Mouse (Mus musculus): ENCODE data around the gene Runx3.
"Not testable (repeated sequence)": the region's sequence is repeated elsewhere in the genome, so short reads cannot be mapped to it uniquely, and the experiment has no call there.

Gene Runx3

DNA sequence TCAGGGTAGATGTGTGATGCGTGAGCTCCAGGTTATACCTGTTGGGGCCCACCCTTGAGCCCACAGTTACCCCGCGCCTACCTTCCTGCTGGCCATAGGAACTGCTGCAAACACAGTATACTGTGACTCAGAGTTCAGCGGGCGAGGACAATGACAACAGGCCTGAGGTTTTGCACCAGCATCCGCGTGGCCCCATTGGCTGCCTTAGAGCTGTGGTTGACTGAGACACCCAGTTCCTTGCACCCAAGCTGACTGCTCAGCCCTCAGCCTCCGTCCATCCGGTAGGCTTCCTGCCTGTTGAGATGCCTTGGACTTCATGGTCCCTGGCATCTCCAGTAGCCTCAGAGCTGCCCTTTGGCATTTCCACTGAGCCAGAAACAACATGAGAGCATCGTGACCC lies 48.6 kb downstream of the Runx3 start:
- no peak for DNase-seq (ENCODE audit: low read depth, low spot score)

DNA sequence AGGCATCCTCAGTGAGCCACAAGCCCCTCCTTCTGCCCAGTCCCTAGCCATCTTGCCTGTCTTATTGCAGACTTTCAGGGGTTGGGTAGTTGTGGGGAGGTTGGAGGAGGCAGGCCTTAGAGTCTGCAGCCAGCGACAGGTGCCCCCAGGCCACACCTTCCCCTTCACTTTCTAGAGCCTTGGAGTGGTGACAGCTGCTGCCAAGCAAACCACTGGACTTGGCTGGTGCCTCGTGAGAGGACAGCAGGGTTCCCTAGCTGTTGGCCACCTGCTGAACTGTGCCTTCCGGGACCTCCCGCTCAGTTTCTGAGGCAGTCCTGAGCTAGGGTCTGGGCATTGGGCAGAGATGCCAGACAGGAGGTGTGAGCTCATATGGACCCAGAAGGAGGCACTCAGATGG lies 49.0 kb downstream of the Runx3 start:
- DNase-seq (ENCODE audit: low read depth, low spot score) = no peak

DNA sequence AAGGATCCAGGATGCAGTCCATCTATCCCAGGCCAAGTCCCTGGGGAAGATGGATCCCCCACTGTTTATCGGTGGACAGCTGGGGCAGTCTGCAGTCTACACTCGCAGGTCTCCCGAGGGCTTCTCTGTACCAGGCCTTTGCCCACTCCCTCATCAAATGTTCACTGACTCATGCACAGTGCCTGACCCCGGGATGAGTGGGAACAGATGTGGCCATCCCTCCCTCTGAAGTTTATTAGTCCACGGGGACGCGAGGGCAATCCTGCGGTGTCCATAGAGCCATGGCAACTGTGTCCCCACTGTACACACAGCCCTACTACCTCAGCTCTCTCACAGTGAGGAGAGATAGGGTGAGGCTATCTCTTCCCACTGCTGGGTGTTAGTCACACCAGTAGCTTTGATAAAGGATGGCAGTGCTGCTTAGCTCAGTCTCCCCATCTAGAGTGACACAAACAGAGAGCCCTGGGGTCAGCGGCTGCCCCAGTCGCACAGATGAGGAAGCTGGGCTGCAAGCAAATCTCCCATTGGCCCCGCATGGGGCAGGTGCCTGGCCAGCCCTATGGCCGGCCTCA lies 50.9 kb downstream of the Runx3 start:
- DNase-seq (ENCODE audit: low read depth, low spot score) = no peak

DNA sequence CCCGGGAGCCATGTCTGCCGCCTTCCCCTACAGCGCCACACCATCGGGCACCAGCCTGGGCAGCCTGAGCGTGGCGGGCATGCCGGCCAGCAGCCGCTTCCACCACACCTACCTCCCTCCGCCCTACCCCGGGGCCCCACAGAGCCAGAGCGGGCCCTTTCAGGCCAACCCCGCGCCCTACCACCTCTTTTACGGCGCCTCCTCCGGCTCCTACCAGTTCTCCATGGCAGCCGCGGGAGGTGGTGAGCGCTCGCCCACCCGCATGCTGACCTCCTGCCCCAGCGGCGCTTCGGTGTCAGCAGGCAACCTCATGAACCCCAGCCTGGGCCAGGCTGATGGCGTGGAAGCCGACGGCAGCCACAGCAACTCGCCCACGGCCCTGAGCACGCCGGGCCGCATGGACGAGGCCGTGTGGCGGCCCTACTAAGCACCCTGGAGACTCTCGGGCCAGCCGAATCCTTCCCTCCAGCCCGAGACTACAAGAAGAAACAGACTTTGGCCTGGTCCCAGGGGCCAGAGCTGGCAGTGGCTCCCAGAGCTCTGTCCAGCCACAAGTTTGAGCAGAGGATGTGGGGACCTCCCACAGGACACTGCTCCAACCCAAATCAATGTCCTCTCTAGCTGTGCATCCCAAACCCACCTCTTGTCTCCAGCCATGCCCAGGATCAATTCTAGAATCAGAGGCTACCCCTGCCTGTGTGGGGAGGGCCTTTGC lies 55.1 kb downstream of the Runx3 start:
- no peak for DNase-seq (ENCODE audit: low read depth, low spot score)

DNA sequence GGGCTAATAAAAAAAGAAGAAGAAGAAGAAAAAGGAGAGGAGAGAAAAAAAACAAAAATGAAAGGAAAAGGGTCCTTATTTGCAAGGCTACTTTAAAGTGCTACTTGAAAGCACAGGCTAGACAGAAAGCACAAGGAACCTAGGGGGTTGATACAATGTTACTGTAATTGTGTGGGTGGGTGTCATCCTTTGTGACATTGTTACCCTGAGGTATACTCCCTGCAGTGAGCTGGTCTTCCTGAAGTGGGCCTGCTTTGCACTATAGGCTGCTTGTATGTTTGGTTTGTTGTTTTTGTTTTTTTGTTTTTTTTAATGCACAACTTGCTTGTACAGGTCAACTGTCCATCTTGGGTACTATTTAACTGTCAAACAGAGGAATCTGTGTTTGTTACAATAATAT lies 57.1 kb downstream of the Runx3 start:
- DNase-seq (ENCODE audit: low read depth, low spot score) = no peak

DNA sequence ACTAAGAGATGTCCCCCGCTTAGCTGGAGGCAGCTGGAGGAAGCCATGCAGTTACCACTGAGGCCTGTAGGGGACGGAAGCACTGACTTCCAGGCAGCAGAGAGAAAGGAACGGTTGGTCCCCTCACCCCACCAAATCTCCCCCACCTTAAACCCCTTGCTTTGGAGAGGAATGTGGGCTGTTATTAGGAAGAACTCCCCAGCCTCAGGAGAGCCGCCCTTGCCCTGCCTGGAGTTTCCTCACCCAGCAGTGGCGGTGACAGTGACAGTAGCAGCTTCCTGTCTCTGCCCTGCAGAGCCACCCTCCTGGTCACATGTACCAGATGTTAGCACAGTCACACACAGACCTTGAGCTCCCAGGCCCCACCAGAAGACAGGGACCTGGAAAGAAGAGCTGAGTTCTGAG lies 58.6 kb downstream of the Runx3 start:
- peak; percentile 65 for DNase-seq (ENCODE audit: low read depth, low spot score)

DNA sequence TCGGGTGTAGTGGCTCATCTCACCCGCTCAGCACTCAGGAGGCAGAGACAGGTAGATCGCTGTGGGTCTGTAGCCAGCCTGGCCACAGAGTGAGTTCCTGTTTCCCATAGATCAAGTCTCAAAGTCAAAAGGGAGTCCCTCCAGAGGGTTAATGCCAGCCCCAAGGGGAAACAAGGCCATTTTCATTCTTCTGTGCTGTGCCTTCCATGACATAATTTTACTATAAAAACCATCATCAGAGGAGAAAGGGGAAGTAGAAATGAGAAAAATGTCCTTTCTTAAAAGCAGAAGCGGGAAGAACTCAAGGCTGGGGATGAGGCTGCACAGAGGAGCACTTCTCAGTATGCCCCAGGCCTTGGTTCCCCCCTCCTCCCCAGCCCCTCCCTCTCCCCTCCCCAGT lies 61.4 kb downstream of the Runx3 start:
- DNase-seq (ENCODE audit: low read depth, low spot score) = no peak

DNA sequence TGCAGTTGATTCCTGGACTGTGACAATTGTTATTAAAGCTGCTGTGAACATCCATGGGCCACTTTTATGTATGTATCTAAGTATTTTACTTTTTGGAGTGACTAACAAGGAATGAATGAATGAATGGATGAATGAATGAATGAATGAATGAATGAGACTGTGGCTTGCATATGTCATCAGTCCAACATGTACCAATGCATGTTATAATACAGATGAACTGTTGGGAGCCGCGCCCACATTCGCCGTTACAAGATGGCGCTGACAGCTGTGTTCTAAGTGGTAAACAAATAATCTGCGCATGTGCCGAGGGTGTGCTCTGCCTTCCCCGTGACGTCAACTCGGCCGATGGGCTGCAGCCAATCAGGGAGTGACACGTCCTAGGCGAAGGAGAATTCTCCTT lies 63.8 kb downstream of the Runx3 start:
- not testable (repeated sequence) for DNase-seq (ENCODE audit: low read depth, low spot score)

DNA sequence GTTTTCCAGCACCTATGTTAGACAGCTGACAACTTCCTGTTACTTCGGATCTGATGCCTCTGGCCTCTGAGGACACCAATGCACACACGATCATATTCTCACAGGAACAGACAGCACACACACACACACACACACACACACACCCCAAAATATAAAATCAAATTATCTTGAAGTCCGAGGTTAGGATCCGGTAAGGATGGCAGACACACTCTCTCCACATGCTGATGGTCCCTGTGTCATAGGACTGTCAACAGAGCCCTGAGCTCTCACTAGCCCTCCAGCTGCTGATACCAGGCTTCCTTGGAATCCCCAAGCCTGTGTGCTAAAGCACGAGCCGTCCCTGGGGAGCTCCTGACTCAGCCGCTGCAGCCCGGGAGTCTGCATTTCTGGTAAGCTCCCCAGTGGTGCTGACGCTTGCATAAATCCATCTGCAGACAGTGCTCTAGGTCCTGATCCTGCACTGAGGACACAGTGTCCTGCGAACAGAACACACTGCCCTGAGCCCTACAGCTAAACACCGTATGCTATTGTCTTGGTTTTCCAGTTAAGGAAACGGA lies 69.1 kb downstream of the Runx3 start:
- DNase-seq (ENCODE audit: low read depth, low spot score) = no peak

DNA sequence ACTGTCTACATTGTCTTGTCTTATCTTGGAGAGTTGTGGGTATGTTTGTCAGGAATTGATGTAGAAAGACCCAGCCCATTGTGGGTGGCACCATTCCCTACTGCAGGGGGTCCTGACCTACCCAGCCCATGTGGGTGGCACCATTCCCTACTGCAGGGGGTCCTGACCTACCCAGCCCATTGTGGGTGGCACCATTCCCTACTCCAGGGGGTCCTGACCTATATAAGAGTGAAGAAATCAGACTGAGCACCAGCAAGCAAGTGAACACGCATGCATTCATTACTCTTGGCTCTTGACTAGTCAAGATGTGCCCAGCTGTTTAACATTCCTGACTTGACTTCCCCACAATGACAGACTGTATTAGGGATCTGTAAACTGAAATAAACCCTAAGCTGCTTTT lies 69.9 kb downstream of the Runx3 start:
- DNase-seq (ENCODE audit: low read depth, low spot score) = no peak

DNA sequence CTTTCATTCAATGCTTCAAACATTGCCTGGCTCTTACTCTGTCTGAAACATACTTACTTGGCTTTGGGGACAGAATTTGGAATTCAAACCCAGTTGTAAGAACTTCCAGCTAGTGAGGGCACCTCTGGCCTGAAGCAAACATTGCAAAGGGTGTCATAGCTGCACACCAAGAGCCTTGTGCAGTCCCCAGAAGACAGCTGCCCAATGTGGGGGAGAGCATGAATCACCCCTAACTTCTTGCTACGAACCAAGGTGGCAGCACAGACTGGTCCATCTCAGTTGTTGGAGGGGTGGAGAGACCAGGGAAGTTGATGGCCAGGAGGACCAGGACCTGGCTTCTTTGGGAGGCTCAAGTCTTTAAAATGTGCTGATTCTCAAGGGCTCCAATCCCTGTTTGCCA lies 70.7 kb downstream of the Runx3 start:
- DNase-seq (ENCODE audit: low read depth, low spot score) = no peak

DNA sequence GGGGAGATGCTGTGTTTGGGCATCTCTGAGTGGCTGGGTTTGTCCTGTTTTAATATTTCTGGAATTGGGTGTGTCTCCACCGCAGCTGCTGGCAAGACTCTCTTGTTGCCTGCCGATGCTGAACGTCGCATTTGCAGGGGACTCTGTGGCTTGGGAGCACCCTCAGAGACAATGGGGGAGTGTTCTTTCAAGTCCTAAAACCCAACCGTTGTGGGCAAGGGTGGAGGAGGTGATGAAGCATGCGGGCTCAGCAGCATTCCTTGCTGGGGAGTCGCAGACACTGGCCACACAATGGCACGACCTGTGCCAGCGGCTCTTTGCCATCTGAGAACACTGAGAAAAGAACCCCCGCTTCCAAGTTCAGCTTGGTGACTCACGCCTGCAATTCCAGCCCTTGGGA lies 71.2 kb downstream of the Runx3 start:
- DNase-seq (ENCODE audit: low read depth, low spot score) = no peak

DNA sequence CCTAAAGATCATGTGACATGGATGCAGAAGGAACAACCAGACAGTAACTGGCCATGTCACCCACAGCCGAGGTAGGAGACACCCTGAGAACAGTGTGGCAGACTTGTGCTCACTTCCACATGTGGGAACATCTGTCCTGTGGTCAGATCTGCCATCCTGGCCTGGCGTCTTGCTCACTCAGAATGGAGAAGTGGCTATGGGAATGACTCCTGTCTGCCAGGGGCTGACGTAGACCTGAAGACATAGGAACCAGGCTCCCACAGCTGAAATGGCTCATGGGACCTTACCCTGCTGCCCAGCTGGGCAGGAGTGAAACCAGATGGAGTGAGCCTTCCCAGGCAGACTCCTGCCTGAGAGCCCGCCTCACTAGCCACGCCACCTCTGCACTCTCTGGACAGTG lies 72.4 kb downstream of the Runx3 start:
- no peak for DNase-seq (ENCODE audit: low read depth, low spot score)

DNA sequence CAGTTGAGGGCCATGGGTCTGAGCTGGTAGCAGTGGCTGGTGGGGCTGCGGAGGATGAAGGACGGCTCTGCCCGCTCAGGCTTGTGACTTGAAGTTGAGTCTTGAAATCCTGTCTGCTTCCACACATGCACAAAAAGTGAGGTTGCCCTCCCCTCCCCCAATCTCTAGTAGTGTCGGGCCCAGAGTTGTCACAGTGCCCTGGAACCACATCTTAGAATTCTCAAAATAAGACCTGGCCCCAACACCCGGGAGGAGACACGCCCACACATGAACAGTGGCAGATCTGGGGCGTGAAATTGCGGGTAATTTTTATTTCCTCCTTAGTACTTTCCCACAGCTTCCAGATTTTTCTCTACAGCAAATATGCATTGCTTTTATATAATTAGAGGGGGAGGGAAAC lies 77.4 kb downstream of the Runx3 start:
- no peak for DNase-seq (ENCODE audit: low read depth, low spot score)

DNA sequence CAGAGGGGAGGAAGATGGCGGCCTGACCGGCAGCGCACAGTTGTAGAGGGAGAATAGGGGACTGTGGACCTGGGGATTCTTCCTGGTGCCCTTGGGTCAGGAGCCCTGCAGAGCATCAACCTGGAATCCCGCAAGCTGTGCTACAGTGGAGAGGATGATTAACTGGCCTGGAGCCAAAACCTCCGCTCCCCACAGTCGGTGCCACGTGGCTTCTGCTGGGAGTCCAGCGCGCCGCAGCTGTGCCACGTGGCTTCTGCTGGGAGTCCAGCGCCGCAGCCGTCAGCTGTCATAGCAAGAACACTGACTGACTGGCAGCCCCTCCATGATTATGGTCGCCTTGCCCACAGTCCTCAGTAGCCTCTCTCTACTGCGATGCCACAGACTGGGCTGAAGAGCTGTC lies 81.3 kb downstream of the Runx3 start:
- no peak for DNase-seq (ENCODE audit: low read depth, low spot score)

DNA sequence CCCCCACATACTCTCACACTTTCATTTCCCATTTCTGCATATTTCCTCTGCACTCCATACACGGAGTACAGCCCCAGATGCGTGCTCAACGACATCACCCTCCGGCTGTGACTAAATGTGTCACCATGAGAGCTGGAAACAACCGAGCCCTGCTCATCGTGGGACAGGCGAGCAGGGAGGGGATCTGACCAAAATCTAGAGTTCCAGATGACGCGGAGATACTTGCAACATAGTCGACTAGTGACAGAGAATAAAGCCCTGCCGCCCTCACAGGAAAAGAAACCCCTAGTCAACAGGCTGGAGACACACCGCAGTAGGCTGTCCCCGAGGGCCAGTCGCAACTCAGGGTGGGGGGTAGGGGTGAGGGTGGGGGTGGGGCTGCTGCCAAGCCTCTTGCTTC lies 82.8 kb downstream of the Runx3 start:
- no peak for DNase-seq (ENCODE audit: low read depth, low spot score)

DNA sequence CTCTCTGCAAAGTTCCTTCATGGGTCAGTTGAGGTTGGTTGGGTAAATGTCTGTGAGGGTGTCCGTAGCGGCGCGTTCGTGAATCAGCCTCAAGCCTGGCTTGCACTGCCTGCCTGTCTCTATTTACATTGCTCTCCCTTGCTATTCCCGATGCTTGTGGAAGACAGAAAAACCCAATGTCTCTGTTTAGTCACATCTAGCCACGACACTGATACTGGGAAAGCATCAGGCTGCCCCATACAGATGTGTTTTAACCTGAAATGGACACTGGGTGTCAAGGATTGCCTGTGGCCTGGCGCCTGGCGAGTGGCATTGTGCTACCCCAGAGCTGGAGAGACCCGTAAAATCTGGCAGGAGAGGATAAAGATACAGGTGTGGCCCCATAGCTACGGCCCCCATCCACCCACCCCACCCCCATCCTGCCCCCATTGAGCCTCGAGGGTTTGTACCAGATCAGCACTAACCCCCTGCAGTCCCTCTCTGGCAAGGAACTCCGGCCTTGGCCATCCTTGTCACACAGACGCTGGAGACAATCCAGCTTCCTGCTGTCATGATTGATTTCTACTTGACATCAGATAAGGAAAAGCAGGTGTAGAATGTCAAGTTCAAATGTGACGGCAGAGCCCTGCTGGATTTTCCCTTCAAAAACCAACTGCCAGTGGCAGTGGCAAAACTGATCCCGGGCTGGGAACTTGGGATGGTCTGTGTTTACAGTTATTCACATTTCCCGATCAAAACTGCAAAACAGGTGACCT lies 83.5 kb downstream of the Runx3 start:
- DNase-seq (ENCODE audit: low read depth, low spot score) = no peak

DNA sequence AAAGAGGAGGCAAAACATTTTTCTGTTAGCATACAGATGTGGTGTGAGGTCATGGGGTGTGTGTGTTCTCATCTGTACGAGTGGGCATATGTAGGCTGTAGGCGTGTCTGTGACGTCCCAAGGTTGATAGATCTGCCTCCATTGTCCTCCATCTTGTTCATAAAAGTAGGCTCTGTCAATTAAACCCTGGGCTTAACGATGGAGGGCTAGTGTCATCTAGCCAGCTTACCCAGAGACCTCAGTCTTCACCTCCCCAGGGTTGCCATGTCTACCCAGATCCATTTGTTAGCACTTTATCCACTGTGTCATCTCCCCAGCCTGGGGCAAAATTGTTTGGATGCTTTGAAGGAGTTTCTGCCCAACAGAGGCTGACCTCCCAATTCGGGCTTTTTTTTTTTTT lies 84.2 kb downstream of the Runx3 start:
- no peak for DNase-seq (ENCODE audit: low read depth, low spot score)

DNA sequence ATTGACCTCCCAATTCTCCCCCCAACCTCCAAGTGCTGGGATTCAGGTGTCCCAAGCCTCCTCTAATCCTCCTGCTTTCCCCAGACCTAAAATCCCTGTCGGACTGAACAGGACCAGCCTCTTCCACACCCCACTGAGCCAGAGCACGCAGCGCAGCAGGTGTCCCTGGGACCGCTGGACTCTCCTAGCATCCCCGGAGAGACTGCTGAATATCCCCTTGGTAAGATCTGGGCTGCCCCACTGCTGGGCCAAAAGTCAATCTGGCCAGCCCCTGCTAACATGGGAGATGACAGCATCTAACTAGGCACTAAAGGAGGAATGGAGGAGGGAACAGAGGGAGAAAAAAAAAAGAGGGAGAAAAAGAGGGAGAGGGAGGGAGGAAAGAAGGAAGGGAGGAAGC lies 84.8 kb downstream of the Runx3 start:
- no peak for DNase-seq (ENCODE audit: low read depth, low spot score)

DNA sequence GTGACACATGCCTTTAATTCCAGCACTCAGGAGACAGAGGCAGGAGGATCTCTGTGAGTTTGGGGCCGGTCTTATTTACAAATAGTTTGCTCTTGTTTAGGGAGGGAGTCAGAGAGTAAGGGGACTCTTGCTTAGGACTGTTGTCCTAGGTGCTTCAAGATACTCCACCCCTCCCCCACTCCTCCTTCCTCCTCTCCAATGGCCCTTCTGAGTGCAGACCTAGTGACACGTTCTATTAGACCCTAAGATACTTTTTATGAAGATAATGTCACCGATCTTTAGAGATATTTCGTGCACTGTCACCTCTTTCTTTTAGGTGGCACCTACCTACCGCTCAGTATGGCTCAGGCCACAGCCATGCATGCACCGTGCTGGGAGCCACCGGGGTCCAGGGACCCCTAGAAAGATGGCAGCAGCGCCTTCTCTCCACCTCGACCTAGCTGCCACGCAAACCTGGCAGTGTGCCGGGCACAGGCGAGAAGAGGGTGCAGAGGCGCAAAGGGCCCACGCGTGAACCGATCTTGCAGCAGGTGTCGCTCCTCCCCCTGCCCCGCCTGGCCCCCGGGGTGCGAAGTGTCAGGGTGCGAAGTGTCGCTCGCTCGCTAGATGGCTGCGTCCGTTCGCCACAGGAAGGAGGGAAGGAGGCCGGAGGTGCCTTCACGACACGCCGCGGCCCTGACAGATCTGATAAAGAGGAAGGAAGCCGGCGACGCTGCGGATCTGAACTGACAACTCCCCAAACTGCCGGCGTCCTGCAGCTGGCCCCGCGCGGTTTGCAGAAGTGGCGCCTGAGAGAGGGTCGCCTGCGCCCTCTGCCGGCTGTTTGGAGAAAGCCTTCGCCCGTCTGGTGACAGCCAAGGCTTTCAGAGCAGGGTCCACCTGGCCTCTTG lies 85.5 kb downstream of the Runx3 start:
- DNase-seq (ENCODE audit: low read depth, low spot score) = peak; percentile 78

DNA sequence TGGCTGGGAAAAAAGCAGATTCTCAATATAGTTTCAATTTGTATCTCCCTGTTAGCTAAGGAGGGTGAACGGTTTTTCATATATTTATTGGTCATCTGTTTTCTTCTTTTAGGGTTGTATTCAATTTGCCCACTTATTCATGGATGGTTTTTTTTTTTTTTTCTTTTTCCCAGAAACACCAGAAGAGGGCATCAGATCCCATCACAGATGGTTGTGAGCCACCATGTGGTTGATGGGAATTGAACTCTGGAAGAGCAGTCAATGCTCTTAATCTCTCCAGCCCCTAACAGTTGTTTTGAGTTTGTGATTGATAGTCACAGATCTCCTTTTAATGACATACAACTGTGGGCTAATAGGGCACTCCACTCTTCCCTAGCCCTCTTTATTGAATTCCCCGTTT lies 89.4 kb downstream of the Runx3 start:
- DNase-seq (ENCODE audit: low read depth, low spot score) = no peak

DNA sequence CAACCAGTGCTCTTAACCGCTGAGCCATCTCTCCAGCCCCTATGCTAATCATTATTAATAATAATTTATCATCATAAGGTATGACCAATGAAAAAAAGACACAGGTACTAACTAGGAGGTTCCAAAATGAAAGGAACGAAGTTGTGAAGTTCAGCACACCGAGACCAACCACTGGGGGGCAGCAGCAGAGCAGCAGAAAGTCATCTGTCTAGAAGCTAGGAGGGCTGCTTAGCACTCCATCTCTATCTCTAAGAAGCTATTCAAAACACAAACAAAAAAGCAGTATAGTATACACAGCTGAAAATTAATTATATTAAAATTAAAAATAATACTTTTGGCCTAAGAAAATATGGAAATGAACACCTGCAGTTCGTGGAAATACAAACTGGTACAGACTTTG lies 99.2 kb downstream of the Runx3 start:
- DNase-seq (ENCODE audit: low read depth, low spot score) = peak; percentile 56
